Mouse (Mus musculus): Measurements from ENCODE around the gene Gm21936.
"Not testable (repeated sequence)": the region's sequence is repeated elsewhere in the genome, so short reads cannot be mapped to it uniquely, and the experiment has no call there.

Gene Gm21936

GRCm38 (mm10) chr12:87795212-87795611 is at the start of gene Gm21936:
Gm21936 (plus strand) TSS chr12:87795512.
- DNase-seq (ENCODE audit: low spot score) = not testable (repeated sequence)

- not testable (repeated sequence) for DNase-seq (ENCODE audit: low spot score)
These were observed 19.7 kb upstream of the Gm21936 start, which contains the start of gene Gm21319 for GRCm38 (mm10) chr12:87775655-87776054. Gm21319 (minus strand) TSS chr12:87775755.

GRCm38 (mm10) chr12:87797971-87798370 is 2.7 kb downstream of the Gm21936 start:
- not testable (repeated sequence) for DNase-seq (ENCODE audit: low spot score)

GRCm38 (mm10) chr12:87816277-87816676 is 21.0 kb downstream of the Gm21936 start, which contains the start of gene BB287469:
BB287469 (plus strand) TSS chr12:87816577.
- not testable (repeated sequence) for DNase-seq (ENCODE audit: low spot score)

- not testable (repeated sequence) for DNase-seq (ENCODE audit: low spot score)
These were observed 46.9 kb downstream of the Gm21936 start, which contains the start of gene Gm2001 for GRCm38 (mm10) chr12:87842239-87842638. Gm2001 (minus strand) TSS chr12:87842339.
